Mouse (Mus musculus) forebrain, embryonic 13.5 days (tissue): ENCODE data around the gene Spindoc. TPM values are rescaled to one million over a fixed set of nuclear protein-coding genes. Genes with fewer than 3 reads are reported as not detected.

Source experiments
- ATAC-seq: fragments of 200-750 bp; cut with Nextera tagmentation; 2 replicates; pipeline ENCODE4 v1.8.0; 2017
- H3K27ac ChIP-seq: fragments of 300-500 bp; sonication (generic); 2 replicates; pipeline ENCODE4 v1.5.1; 2015; ENCODE audit warnings: inconsistent platforms, mild to moderate bottlenecking, moderate library complexity
- H3K27me3 ChIP-seq: fragments of 300-500 bp; sonication (generic); 2 replicates; pipeline ENCODE4 v1.6.1; 2015; ENCODE audit warnings: mild to moderate bottlenecking, inconsistent platforms
- H3K36me3 ChIP-seq: fragments of 300-500 bp; sonication (generic); 2 replicates; pipeline ENCODE4 v1.6.1; 2015; ENCODE audit warnings: mild to moderate bottlenecking, inconsistent platforms; ENCODE audit not compliant: poor library complexity, severe bottlenecking
- H3K4me1 ChIP-seq: fragments of 300-500 bp; sonication (generic); 2 replicates; pipeline ENCODE4 v1.6.1; 2015; ENCODE audit warnings: inconsistent platforms
- H3K4me2 ChIP-seq: fragments of 300-500 bp; sonication (generic); 2 replicates; pipeline ENCODE4 v1.6.1; 2015; ENCODE audit warnings: inconsistent platforms, mild to moderate bottlenecking, moderate library complexity
- H3K4me3 ChIP-seq: fragments of 300-500 bp; sonication (generic); 2 replicates; pipeline ENCODE4 v1.5.1; 2015; ENCODE audit warnings: mild to moderate bottlenecking, inconsistent platforms
- H3K9ac ChIP-seq: fragments of 300-500 bp; sonication (generic); 2 replicates; pipeline ENCODE4 v1.6.1; 2015; ENCODE audit warnings: mild to moderate bottlenecking, inconsistent platforms
- H3K9me3 ChIP-seq: fragments of 300-500 bp; sonication (generic); replicated peaks from 2 replicates; pipeline ENCODE4 v1.6.1; 2016; ENCODE audit warnings: inconsistent platforms
- WGBS: fragments of 180-500 bp; shearing (Covaris S2); methylation state at CpG from one replicate; pipeline ENCODE4 v1.1.7; 2015; 5-methylcytosine and 5-hydroxymethylcytosine counted together
- polyA plus RNA-seq: library from polyadenylated mRNA; unstranded; fragments of >200 nt; fragmentation: Nextera tagmentation; extraction: Ambion mirVana; gene quantifications from 2 replicates; pipeline ENCODE4 v1.2.1, GENCODE M21; 2015

The Spindoc gene
- polyA plus RNA-seq = 42.1 and 47.5 TPM in 2 replicates

DNA sequence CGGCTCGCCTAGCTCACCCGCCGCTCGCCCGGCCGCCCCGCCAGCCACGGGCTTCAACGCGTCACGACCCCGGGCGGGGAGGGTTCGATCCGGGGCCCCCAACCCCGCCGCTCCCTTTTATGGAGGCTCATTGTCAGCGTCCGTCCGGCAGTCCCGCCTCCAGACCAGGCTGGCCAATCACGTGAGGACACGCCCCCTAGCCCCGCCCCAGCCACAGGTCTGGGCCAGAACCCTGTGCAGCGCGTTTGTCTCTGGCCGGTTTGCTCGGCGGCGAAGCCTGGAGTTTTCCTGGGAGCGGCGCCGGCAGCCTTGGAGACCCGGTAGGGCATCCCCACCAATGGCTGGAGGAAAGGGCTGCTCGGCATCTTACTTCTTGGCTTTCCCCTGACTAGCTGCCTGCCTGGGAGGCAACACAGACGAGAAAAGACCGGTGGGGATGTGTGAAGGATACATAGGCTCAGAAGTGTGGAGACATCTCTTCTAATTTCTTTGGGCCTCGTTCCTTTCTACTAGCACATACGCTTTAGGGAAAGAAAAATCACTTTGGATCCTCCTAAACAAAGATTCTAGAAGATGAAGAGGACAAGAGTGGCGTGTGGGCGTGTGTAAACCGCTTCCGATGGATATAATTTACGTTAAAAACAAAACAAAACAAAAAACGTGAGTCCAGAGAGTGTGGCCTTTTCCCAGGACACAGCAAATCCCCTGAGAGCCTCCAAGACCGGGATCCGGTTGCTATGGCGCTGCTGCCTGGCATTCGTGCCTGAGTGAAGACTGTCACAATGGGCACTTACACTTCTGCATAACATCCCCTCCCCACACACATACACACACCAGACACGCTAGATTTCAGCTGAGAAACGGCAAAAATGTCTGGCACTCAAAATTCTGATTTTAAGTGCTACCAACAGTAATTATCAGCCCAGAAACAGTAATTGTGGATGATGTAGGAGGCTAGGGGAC lies at the start of gene Spindoc:
Gene Spindoc, minus strand, starts transcription at position 92 of the 963 bp plus-strand sequence.
- H3K27ac ChIP-seq = peak within 1 kb of the TSS; percentile 96
- 0 out of 2 replicates have a peak, but pooled peaks cover 7% of the 10 kb centered on the region for H3K9me3 ChIP-seq
- WGBS = under 1% methylated on average over 52 of the region's 52 CpGs
- H3K4me1 ChIP-seq = peaks cover 46% of the 10 kb centered on the region
- H3K27me3 ChIP-seq = no peaks in the 10 kb centered on the region
- H3K4me3 ChIP-seq = peak within 1 kb of the TSS; percentile 92
- H3K4me2 ChIP-seq = peak within 1 kb of the TSS; percentile 75
- H3K9ac ChIP-seq = peak within 1 kb of the TSS; percentile 97
- H3K36me3 ChIP-seq = peaks cover 12% of the 10 kb centered on the region
- ATAC-seq = peak; percentile 99

DNA sequence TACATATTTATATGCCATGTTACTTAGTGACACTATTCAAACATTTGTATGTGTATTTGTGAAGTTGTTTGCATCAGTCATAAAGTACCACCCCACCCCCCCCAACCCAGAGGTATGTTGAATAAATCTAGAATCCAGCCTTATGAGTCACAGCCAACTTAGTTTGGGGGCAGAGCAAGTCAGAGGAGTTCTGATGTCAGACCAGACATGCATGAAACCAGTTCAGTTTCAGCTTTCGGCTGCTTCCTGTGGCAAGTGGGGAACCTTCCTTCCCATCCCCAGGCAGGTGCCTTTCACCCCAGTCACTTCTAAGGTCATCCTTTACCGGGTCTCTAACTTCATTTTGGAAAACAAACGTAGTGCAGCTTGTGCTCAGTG lies 42.6 kb upstream of the Spindoc start:
- H3K4me1 ChIP-seq = peaks cover 51% of the 10 kb centered on the region
- no peak for ATAC-seq
- H3K27ac ChIP-seq = no peak overlapping the region

DNA sequence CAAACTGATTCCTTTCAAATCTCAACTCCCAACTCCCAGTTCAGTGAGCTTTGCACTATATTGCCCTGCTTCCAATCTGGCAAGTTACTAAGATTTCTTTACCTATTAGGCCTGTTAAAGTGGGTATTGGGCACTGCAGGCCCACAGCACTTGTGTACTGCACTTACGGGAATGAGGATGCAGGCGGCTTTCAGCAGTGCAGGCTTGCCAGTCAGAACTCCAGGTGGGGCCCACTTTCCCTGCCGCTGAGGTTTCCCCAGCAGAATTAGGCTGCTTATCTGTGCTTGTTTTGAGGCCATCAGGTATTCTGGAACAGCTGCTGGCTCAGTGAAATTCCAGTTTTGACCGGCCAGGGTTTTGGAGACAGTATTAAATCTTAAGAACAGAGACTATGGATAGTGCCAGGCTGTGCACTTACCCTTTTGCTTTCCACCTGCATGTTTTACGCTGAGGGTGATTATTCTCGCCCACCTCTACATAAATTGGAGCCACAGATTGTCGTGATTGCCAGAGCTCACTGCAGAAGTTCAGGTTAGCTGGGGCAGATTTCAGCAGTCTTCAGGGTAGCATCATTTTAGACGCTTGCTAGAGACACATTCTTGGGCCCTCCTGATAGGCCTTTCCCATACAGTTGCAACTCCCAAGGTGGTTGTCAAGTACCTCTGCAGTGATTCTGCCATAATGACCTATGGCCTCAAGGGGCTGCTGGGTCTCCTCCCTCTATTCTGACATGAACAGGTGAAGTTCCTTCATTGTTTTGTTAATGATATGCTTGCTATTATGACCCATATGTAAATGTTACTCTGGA lies 42.0 kb upstream of the Spindoc start:
- H3K9ac ChIP-seq = peak overlapping the region; percentile 26; the same call in 1 of the 2 replicates
- WGBS = 60% methylated on average over 8 of the region's 8 CpGs

More for the DNA sequence above, 42.6 kb upstream of the Spindoc start:
- Histone ChIP-seq H3K27me3 (no peaks in the 10 kb centered on the region), H3K4me3 (no peak overlapping the region), H3K4me2 (no peak overlapping the region), H3K9me3 (no peaks in the 10 kb centered on the region), H3K36me3 (peaks cover 88% of the 10 kb centered on the region), H3K9ac (no peak overlapping the region)
- 57% methylated on average over 3 of the region's 3 CpGs for WGBS

DNA sequence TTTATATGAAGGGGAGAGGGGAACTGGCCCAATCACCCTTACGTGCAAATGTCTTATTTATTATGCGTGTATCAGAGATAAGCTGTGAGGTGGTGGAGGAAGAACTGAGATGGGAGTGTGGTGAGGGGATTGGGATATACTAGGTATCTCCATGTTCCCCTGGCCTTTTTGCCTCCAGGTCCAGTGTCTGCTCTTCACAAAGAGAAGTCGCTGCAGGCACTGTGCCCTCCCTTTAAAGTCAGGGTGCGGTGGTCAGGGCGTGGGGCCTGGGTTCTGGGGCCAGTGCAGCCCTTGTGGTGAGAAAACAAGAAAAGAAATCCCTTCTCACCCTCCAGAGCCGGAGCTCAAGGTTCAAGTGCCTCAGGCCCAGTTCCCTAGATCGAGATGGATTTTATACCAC lies 41.3 kb upstream of the Spindoc start:
- H3K27me3 ChIP-seq = no peaks in the 10 kb centered on the region
- peaks cover 63% of the 10 kb centered on the region for H3K4me1 ChIP-seq
- H3K4me2 ChIP-seq = peak overlapping the region; percentile 88
- H3K9me3 ChIP-seq = no peaks in the 10 kb centered on the region
- peak overlapping the region; percentile 85 for H3K4me3 ChIP-seq
- H3K27ac ChIP-seq = peak overlapping the region; percentile 98
- no peak for ATAC-seq
- H3K9ac ChIP-seq = peak overlapping the region; percentile 99
- peaks cover 87% of the 10 kb centered on the region for H3K36me3 ChIP-seq
- 57% methylated on average over 7 of the region's 7 CpGs for WGBS

More for the DNA sequence above, 42.0 kb upstream of the Spindoc start:
- Histone ChIP-seq H3K27ac (peak overlapping the region; percentile 98), H3K4me2 (peak overlapping the region; percentile 12), H3K27me3 (no peaks in the 10 kb centered on the region), H3K36me3 (peaks cover 90% of the 10 kb centered on the region), H3K4me3 (no peak overlapping the region), H3K9me3 (no peaks in the 10 kb centered on the region), H3K4me1 (peaks cover 57% of the 10 kb centered on the region)
- ATAC-seq = no peak

DNA sequence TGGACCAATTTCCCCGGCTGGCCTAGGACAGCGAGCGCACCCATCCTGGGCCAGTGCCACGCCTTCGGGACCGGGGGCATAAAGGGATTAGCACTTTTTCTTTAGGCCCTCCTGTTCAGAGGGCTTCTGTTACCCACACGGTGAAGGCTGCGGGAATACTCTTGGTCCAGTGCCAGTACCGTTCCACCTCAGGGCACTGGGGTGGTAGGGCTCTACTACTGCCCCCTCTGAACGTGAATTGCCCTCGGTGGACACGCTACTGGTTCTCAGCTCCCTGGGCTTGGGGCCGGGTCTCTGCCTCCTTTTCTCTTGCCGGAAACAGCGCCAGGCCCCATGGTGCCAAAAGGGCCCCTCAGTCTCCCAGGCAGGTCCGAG lies 40.8 kb upstream of the Spindoc start:
- ATAC-seq = no peak
- peaks cover 83% of the 10 kb centered on the region for H3K36me3 ChIP-seq
- peak overlapping the region; percentile 99 for H3K9ac ChIP-seq
- H3K27me3 ChIP-seq = no peaks in the 10 kb centered on the region
- H3K4me1 ChIP-seq = peaks cover 68% of the 10 kb centered on the region
- H3K4me3 ChIP-seq = peak overlapping the region; percentile 85
- WGBS = 9% methylated on average over 16 of the region's 16 CpGs
- peak overlapping the region; percentile 88 for H3K4me2 ChIP-seq
- H3K27ac ChIP-seq = peak overlapping the region; percentile 98
- H3K9me3 ChIP-seq = no peaks in the 10 kb centered on the region

DNA sequence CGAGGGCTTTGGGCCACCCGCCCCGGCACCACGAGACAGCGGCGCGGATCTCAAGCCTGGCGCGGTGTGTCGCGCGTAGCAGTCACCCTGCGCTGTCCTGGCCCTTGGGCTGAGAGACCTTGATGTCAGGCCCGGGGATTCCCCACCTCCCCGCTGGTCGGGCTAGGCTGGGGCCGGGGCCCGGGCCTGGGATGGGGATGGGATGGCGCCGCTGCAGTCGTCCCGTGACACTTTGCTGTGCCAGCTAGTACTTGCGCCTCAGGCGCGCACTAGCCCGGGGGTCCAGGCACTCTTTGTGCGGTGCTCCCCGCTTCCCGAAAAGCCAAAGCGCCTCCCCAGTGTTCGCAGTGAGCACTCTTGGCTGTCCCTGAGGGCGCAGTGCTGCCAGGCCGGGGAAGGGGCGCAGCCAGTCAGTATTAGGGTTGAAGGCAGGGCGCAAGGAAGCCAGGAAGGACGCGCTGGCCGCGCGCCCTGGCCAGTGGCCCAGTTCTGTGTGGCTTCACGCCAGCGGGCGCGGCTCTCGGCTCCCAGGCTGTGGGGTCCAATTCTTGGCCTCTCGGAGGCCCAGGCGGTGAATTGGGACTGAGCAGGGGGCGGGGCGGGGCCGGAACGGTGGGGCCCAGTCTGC lies 40.3 kb upstream of the Spindoc start:
- no peaks in the 10 kb centered on the region for H3K27me3 ChIP-seq
- H3K36me3 ChIP-seq = peaks cover 78% of the 10 kb centered on the region
- peak; percentile 70 for ATAC-seq
- H3K27ac ChIP-seq = peak overlapping the region; percentile 98
- H3K9ac ChIP-seq = peak overlapping the region; percentile 99
- H3K4me3 ChIP-seq = peak overlapping the region; percentile 85
- H3K4me1 ChIP-seq = peaks cover 69% of the 10 kb centered on the region
- WGBS = 5% methylated on average over 51 of the region's 51 CpGs
- H3K4me2 ChIP-seq = peak overlapping the region; percentile 88
- no peaks in the 10 kb centered on the region for H3K9me3 ChIP-seq

DNA sequence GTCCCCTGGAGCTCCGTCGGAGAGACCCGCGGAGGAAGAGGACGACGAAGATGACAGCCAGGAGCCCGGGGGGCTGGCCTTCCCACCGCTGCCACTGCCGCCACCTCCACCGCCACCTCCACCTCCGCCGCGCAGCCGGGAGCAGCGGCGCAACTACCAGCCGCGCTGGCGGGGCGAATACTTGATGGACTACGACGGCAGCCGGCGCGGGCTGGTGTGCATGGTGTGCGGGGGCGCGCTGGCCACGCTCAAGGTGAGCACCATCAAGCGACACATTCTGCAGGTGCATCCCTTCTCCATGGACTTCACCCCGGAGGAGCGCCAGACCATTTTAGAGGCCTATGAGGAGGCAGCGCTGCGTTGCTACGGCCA lies 39.8 kb upstream of the Spindoc start:
- Histone ChIP-seq H3K27ac (peak overlapping the region; percentile 98), H3K4me3 (peak overlapping the region; percentile 85), H3K36me3 (peaks cover 73% of the 10 kb centered on the region), H3K4me2 (peak overlapping the region; percentile 88), H3K4me1 (peaks cover 69% of the 10 kb centered on the region), H3K9ac (peak overlapping the region; percentile 99), H3K9me3 (no peaks in the 10 kb centered on the region), H3K27me3 (no peaks in the 10 kb centered on the region)
- ATAC-seq = peak; percentile 9; the same call in 1 of the 2 replicates
- WGBS = 5% methylated on average over 32 of the region's 35 CpGs

DNA sequence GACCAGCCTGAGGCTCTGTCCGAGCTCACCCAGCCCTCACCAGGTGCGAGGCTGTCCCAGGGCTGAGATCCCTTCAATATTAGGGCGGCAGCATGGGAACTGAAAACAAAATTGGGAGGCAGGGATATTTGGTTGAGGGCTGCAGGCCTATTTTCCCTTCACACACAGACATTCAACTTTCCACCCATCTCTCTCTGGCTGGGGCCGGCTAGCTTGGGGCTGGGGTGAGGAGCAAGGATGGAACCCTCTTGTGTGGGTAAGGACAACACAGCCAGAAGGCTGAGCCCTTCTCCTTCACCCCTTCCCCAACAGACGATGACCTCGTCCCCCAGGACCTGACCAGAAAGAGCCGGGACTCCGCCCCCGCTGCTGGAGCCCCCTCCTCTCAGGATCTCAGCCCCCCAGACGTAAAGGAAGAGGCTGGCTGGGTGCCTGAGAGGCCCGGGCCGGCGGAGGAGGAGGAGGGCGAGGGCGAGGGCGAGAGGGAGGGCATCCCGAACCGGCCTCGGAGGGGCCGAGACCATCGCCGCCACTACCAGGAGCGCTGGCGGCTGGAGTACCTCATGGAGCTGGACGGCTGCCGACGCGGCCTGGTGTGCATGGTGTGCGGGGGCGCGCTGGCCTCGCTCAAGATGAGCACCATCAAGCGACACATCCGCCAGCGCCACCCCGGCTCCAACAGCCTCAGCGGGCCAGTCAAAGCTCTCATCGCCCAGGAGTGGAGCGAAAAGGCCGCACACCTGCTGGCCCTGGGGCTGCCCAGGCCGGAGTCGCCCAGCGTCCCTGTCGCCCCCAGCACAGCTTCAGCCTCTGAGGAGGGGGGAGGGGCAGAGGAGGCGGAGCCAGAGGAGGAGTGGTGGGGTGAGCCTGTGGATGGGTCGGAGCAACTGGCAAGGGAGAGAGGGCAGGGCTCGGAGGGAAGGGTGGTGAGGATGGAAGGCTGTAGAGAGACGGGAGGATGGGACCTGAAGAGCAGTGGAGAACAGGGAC lies 39.1 kb upstream of the Spindoc start:
- Histone ChIP-seq H3K4me1 (peaks cover 69% of the 10 kb centered on the region), H3K4me3 (peak overlapping the region; percentile 85), H3K36me3 (peaks cover 65% of the 10 kb centered on the region), H3K9me3 (no peaks in the 10 kb centered on the region), H3K27ac (peak overlapping the region; percentile 98), H3K9ac (peak overlapping the region; percentile 99), H3K27me3 (no peaks in the 10 kb centered on the region), H3K4me2 (peak overlapping the region; percentile 88)
- 5% methylated on average over 40 of the region's 48 CpGs for WGBS
- ATAC-seq = peak; percentile 48

DNA sequence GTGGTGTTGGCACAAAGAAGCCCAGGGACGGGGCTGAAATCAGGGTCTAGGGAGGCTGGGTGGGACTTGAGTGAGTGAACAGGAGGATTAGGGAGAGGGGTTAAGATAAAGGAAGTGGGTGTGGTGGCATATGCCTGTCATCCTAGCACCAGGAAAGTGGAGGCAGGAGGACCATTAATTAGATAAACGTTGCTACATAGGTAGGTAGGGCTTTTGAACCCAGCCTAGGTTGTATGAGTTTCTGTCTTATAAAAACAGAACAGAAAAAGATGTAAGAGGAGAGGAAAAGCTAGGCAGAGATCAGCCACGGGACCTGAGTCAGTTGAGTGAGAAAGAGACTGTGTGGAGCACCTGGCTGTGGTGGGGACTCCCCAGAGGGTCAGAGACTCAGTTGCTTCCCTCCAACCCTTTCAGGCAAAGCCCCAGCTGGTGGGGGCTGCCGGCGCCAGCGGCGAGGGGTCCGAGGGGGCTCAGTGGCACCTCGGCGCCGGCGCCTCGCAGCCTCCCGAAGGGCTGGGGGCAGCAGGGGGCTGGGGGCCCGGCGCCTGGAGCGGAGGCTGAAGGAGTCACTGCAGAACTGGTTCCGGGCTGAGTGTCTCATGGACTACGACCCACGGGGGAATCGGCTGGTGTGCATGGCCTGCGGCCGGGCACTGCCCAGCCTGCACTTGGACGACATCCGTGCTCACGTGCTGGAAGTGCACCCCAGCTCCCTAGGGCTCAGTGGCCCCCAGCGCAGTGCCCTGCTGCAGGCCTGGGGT lies 38.2 kb upstream of the Spindoc start:
- peaks cover 57% of the 10 kb centered on the region for H3K36me3 ChIP-seq
- 38% methylated on average over 27 of the region's 27 CpGs for WGBS
- ATAC-seq = no peak
- peak overlapping the region; percentile 85 for H3K4me3 ChIP-seq
- H3K9ac ChIP-seq = peak overlapping the region; percentile 99
- H3K4me2 ChIP-seq = peak overlapping the region; percentile 88
- no peaks in the 10 kb centered on the region for H3K9me3 ChIP-seq
- H3K4me1 ChIP-seq = peaks cover 77% of the 10 kb centered on the region
- H3K27me3 ChIP-seq = no peaks in the 10 kb centered on the region
- H3K27ac ChIP-seq = peak overlapping the region; percentile 98

DNA sequence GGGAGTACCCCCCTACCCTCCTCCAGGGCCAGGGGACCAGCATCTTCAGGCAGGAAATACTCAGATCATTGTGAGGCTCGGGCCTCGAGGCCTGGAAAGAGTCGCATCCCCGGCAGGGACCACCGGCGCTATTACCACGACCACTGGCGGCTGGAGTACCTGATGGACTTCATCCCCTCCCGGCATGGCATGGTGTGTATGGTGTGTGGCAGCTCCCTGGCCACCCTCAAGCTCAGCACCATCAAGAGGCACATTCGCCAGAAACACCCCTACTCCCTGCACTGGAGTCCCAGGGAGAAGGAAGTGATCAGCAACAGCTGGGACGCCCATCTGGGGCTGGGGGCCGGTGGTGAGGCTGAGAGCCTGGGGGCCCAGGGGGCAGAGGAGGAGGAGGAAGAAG lies 37.3 kb upstream of the Spindoc start:
- Histone ChIP-seq H3K4me1 (peaks cover 78% of the 10 kb centered on the region), H3K9ac (peak overlapping the region; percentile 99), H3K36me3 (peaks cover 49% of the 10 kb centered on the region), H3K4me3 (peak overlapping the region; percentile 85), H3K27ac (peak overlapping the region; percentile 98), H3K4me2 (peak overlapping the region; percentile 88), H3K27me3 (no peaks in the 10 kb centered on the region), H3K9me3 (no peaks in the 10 kb centered on the region)
- no peak for ATAC-seq
- 48% methylated on average over 12 of the region's 12 CpGs for WGBS
